Mouse (Mus musculus) heart, adult 9 months (tissue): Measurements from ENCODE around the gene Dhrs4.
A peak's percentile ranks its signal among the peaks of the same experiment; 100 is the strongest.

Experiments
- DNase-seq, 2 experiments: peaks; one replicate each; pipeline ENCODE4 v3.0.0; 2022; ENCODE audit warnings: low spot score in 2 of 2

Dhrs4 gene

DNA sequence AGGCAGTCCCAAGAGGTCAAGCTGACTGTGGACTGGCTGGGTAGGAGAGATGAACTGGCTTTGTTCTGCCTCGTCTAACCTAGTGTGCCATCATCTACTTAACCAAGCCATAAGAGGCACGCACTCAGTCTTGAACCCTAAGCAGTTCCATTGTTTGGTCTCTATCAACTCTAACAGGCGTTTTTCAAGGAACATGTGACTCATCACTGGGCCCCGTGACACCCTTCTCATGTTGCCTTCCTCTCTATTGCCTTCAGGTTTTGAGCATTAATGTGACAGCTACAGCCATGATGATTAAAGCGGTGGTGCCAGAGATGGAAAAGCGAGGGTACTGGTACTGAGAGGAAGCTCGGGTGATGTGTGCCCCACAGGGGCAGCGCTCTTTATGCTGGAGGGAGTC is 8.3 kb downstream of the Dhrs4 start:
- no peak for DNase-seq

DNA sequence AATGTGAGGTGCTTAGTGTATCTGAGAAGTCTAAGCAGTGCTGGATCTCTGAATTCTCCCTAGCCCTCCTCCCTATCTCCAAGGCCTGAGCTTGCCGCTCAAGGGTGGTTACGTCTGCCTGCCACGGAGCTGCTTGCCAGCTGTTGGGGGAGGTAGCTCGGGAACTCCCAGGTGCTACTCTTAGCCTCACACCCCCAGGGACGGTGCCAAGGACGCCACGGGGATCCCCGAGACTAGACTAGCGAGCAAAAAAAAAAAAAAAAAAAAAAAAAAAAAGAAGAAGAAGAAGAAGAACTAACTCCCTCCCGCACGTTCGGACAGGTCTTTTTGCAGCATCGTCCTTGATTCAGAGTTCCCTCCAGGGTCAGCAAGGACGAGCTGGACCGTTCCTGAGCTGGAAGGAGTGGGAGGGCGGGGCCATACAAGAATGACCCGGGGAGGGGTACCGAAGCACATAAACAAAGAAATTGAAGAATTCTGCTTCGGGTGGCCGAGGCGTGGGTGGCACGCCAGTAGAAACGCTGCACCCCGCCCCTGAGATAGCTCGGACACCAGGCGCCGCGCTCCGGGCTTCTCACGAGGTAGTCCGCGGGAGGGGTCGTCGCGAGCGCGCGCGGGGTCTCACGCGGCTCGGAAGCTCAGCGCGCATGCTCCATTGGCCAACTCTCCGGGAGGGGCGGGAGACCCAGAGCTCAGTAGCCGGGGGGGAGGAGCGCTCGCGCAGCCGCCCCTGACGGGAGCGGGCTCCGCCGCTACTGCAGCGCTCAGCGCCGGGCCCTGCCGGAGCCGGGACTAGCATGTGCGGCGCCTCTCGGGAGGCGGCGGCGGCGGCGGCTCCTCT is 12.0 kb downstream of the Dhrs4 start, which contains the start of gene Carmil3:
TSS of gene Carmil3 (plus strand) at position 291 of the 841 bp plus-strand sequence.
- DNase-seq, result peak; percentile 54 to 65

DNA sequence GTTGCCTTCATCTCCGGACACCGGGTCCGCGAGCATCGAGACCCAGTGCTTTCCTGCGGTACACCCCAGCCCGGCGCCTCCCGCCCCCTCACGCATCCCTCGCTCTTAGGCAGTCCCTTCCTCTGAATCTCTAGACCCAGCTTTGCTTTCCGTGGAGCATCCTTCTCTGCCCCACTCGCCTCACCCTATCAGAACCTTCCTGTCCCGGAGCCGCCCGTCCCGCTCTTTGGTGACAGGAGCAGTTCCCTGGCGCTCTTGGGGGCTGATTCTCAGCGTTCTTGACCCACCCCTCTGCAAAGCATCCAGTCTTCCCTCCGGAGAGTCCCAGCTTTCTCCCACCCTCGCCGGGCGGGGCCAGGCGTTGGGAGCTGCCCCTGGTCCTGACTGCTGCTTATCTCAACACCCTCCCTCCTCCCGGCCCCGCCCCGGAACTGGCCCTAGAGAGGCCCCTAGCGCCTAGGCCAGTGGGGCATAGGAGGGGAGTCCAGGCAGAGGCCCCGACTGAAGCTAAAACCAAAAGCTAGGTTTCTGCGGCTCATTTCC is 12.8 kb downstream of the Dhrs4 start:
- DNase-seq, result peak; percentile 54 to 56

DNA sequence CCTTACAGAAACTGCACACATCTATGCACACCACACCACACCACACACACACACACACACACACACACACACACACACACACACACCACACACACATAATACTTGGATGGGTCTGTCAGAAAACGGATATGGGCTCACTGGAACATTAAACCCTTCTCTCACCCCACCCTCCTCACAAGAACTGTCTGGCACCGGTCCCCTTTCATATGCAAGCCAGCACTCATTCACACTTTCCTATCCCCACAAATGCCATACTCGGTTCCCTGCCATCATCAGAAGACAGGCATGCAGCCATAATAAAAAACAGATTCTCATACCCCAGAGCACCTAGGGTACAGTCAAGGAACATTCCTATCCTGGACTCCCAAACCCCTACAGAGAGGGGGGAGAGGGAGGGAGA is 13.5 kb downstream of the Dhrs4 start:
- no peak for DNase-seq

DNA sequence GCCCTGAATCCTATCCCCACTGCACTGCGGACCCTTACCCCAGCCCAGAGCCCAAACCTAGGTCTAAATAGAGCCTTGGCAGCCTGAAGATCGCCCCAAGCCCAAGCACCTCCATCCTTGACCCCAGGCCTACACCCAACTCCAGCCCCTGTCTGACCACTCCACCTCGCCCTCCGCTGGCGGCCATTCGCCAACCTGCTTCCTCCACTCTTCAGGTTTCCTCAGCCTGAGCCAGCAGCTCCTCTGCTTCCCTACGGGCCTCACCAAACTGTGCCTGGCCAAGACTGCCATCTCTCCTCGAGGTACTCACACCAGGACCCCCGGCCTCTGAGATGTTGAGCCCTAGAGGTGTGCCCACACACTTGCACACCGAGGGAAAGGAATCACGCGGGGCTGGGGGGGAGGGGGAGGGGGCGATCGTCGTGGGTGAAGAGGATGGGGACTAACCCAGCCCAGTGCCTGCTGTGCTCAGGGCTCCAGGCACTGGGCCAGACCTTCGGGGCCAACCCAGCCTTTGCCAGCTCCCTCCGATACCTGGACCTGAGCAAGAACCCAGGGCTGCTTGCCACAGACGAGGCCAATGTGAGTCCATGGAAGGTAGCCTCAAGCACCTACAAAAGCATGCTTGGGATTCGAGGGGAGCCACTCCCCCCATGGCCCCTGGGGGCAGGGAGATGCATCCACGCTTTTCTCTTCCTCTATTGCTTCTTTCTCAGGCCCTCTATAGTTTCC is 17.1 kb downstream of the Dhrs4 start:
- no peak for DNase-seq

DNA sequence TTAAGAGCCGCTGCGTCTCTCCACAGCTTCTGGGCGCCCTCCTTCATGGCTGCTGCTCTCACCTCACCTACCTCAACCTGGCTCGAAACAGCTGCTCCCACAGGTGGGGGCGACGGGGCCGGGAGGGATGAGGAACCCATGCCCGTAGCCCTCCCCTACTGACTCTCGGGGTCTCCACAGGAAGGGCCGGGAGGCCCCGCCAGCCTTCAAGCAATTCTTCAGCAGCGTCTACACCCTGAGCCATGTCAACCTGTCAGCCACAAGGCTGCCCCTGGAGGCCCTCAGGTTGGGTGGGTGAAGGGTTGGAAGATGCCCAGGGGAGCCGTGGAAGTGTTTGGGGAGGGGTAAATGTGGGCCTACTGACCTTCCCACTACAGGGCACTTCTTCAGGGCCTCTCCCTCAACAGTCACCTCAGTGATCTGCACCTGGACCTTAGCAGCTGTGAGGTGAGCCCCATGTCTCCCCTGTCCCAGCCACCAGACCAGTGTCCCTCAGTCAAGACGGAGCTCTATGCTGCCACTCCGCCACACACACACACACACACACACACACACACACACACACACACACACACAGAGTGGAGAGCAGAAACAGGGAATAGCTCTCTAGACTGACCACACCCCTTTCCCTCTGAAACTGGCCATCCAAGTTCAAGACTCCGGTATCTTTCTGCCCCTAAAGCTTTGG is 18.3 kb downstream of the Dhrs4 start:
- DNase-seq, result no peak

DNA sequence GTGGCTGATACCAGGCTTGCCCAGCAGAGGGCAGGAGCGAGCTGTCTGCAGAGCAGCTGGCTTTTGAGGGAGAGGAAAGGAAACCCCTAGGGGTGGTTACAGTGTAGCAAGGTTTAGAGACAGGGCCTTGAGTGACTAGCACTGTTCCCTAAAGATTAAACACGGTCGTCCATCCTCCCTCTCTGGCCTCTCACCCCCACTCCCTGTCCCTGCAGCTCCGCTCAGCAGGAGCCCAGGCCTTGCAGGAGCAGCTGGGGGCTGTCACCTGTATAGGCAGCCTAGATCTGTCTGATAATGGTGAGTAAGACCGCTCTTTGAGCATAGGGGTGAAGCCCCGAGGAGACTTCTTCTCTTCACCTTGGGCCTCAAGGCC is 18.9 kb downstream of the Dhrs4 start:
- DNase-seq, result peak; percentile 69 to 83

DNA sequence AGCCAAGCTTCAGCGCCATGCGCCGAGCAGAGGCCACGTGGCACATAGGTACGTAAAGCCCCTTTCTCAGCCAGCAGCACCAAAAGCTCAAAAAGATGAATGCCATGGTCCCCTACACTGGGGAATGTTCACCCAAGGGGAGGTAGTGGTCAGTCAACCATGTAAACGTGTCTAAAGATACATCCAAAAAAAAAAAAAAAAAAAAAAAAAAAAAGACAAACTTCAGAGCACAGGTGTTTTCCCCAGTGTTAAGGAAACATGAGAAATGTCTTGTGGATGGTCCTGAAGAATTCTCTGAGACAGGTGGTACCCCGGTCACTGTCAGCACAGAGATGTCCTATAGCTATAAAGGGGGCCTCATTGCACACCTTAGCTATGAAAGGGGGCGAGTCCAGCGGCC is 27.1 kb downstream of the Dhrs4 start:
- no peak for DNase-seq

DNA sequence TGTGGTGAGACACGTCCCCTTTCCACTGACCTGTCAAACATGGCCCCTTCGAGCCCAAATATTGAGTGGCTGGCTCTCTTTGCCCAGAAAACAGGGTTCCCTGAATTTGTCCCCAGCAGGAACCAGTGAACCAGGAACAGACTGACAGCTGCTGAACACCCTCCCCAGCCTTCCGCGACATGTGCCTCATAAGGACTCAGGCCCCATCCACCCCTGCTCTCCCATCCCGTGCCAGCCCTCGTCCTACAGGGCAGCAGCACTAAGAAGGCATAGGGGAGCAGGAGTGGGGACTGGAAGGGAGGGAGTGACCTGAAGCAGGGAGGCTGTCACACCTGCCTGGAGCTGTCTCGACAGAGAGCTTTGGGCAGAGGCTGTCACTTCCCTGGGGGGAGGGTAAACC is 29.2 kb downstream of the Dhrs4 start:
- DNase-seq, result no peak

DNA sequence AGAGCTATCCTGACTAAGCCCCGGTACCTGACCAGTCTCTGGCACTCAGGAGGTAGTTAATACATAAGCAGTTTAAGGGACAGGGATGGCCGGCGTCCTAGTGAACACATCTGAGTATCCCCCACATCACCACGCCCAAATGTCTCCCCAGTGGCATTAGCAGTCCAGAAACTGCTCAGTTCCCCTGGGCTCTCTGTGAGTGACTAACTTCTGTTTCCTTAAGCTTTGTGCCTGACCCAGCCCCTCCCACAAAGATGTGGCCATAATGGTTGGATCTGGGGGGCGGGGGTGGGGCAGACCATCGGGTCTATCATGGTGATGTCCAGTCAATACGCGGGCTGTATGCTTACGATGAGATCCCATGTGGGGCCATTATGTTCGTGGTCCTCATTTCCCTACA is 31.0 kb downstream of the Dhrs4 start:
- no peak for DNase-seq

DNA sequence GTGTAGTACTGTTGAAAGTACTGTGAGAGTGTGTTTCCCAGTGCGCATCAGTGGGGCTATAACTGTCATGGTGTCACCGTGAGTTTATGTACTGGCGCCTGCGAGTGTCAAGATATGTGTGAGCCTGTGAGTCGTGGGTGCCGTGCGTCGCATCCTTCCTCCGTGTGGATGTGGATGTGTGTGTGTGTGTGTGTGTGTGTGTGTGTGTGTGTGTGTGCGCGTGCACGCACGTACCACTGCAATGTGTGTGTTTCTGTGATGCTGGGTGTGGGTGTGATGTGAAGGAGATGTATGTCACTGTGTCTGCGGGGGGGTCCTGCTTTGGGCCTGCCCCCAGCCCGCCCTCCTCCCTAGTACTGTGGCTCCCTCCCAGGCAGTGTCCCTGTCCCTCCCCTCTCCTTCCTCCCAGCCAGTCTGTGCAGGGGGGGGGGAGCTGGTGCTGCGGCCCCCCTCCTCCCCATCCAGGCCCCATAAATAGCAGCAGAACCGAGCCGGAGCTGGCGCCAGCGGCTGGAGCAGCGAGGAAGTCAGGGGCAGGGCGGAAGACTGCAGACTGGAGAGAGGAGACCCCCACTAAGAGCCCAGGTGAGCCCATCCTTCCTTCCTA is 31.7 kb downstream of the Dhrs4 start, which contains the start of gene Cpne6:
TSS of gene Cpne6 (plus strand) at position 321 of the 607 bp plus-strand sequence.
- no peak for DNase-seq

DNA sequence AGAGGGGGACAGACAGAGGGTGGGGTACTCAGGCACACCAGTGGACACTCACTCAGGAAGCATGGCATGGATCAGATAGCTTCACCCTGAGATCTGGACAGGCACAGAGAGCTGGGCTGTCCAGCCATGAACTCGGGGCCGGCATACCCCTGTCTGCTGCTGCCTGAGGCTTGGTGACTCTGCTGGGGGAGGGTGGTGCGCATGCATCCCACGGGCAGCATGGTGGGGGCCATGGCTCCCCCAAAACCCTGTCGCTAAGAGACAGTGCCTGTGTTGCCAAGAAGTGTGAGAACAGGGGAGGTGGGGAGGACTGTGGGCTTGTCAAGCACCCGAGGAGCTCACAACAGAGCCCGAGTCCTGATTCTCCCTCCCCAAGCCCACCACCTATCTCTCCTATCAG is 32.5 kb downstream of the Dhrs4 start:
- DNase-seq, result no peak

DNA sequence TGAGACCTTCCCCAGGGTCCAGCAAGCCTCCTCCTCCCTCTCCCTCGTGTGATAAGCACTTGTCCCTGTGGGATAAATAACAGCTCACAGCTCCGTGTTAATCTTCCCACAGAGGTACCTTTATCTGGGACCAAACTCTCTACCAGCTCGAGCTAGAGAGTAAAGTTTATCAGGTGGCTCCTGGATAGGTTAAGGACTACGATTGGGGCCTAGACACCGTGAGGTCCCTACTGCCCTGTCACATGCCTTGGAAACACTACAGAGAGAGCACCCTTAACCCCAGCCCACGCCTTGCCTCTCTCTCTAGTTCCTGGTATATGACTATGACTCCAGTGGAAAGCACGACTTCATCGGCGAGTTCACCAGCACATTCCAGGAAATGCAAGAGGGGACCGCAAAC is 35.4 kb downstream of the Dhrs4 start:
- no peak for DNase-seq

DNA sequence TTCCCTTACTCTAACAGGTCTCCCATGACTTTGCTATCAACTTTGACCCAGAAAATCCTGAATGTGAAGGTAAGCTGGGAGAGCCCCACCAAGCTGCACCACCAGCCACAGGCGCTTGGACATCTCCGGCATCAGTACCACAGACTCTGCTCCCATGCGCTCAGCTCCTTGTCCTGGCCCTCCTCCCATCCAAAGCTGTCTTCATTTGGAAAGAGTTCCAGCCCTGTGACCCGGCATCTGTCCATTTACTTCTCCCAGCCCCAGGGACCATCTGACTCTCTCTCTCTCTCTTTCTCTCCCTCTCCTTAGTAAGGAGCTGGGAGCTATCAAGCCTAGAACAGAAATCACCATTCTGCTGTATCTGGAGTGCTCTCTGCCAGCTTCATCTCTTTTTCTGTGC is 37.3 kb downstream of the Dhrs4 start:
- no peak for DNase-seq

DNA sequence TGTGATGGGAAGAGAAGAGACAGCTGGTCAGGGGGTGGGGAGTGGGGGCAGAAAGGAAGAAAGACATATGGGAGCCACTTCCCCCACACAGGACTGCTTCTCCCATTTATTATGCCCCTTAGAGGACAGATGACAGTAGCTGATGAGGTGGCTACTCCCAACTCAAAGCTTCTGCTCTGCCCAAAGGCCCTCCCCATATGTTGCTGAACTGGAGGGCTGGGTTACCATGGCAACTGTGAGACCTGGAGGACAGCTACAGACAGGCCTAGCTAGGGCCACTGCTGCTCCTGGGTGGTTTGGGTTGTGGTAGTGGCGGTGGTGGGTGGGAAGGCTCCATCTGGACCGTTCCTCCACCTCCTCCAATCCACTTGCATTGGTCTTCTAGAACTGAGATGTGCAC is 40.3 kb downstream of the Dhrs4 start:
- DNase-seq, result no peak

DNA sequence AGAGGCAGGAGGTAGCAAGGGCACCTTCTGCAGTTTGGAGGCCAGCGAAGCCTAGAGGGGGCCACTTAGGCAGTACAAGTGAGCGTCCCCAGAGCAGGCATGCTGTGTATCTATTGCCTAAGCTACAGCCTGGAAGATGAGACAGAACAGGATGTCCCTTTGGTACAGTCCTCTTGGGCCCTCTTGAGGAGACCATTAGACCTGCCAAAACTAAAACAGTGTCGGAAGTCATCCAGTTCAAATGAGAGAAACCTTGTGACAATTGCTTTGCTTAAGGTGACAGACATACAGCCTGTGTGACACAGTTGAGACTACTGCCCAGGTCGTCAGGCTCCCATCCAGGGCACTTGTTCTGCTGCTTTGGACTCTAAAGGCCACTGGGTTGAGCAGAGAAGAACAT is 41.0 kb downstream of the Dhrs4 start:
- no peak for DNase-seq

DNA sequence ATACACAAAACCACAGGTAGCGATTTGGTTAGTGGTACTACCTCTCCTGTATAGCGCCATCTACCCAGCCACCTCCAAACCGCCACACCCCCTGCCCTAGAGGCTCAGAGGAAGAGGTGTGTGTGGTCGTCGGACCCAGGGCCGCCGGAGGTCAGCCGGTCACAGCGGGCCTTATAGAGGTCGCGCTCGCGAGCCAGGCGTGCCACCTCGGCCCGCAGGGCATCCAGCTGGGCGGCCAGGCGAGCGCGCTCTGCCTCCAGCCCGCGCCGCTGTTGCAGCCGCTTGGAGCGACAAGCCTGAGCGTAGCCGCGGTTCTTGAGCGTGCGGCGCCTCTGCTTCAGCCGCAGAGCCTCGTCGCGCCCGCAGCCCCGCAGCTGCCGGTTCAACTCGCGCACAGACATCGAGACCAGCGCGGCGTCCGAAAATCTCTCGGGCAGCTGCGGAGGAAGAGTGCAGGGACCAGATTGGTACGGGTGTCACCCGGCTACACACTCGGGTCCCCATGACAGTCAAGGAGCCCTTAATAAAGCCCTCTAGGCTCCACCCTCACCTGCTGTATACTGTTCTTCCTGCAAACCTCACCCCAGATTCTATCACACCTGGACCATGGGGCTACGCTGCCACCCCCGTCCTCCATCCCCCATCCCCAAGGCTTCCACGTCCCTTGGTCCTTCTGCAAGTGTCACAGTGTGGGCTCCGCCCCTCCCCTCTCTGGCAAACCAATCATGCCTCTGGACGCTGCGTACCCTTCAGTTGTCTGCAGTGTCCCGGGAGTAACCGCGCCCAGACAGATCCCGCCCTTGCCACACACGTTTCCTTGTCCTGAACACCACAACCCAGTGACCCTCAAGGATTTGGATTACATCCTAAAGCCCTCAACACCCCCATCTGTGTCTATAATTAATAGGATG is 42.1 kb downstream of the Dhrs4 start:
- DNase-seq, result no peak

DNA sequence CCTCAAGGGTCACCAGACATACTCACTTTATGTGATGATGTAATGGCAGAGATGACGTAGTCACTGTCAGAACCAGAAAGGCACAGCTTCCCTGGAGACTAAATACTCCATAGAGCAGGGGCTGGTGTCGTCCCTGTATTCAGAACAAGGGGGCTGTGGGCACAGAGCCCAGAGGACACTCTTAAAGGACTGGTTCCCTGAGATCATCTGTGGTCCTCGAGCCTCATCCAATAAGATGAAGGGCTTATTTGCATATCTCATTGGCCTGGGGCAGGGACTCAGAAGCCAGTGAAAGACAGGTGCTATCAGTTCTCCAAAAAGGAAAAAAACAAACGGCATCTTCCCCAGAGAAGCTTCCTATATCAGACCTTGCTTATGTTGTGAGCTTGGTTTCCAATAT is 45.5 kb downstream of the Dhrs4 start:
- no peak for DNase-seq

DNA sequence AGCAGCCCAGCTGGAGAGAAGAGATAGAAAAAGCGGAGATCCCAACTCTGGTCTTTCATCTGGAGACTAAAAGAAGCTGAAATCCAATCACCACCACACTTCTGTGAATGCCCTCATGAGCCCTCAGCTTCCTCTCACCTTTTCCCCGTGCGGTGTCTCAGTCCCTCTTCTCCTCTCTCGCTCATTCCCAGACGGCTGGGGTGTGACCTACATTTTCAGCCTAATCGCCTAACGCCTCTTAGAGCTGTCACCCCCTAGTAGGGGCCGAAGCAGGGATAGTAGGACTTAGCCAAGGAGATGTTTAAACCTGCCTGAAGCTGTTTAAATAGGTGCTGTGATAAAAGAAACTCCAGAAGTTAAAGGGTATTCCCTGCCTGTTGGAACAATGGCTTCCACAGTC is 46.2 kb downstream of the Dhrs4 start, which contains the start of gene Nrl:
TSS of gene Nrl (minus strand) at position 197 of the 400 bp plus-strand sequence.
- no peak for DNase-seq

DNA sequence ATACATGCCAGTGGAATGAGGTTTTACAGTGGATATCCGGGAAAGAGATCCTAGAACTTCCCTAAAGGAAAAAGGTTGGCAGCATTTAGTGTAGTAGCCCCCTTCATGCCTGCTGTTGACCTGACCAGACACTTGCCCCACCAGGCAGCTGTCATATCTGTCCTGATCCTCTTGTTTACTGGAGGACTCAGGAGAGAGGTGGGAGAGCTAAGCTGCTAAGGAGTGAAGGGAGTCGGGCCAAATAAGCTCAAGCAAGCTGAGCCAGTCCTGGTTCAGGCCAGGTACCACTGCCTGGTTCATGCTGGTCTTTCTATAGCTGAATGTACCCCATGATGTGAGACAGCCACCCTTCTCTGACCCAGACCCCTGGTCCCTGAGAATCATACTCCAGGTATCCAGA is 48.1 kb downstream of the Dhrs4 start:
- no peak for DNase-seq

DNA sequence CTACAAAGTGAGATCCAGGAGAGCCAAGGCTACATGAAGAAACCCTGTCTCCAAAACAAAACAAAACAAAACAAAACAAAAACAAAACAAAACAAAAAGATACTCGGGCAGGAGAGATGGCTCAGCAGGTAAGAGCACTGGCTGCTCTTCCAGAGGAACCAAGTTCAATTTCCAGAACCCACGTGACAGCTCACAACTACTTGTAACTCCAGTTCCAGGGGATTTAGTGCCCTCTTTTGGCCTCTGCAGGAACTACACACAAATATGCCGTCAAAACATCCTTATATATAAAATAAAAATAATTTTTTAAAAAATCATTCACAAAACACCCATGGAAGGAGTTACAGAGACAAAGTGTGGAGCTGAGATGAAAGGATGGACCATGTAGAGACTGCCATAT is 49.4 kb downstream of the Dhrs4 start:
- DNase-seq, result no peak
